Mouse (Mus musculus): ENCODE measurements around the gene Lims1. TPM values are rescaled to one million over a fixed set of nuclear protein-coding genes. Genes with fewer than 3 reads are reported as not detected.
A peak's percentile ranks its signal among the peaks of the same experiment; 100 is the strongest.

Lims1 gene
- total RNA-seq, 2 experiments from 2014 or later: 34.3 to 41.9 TPM

- no peak for DNase-seq
- intact Hi-C loops (cut with DNase I): no loop called here
Measured at GRCm38 (mm10) chr10:58405949-58406305, 82.7 kb downstream of the Lims1 start.

- intact Hi-C loops (cut with DNase I): no loop called here
- DNase-seq: no peak
Measured at GRCm38 (mm10) chr10:58412331-58412730, 89.1 kb downstream of the Lims1 start.

- intact Hi-C loops (cut with DNase I): no loop called here
- DNase-seq: no peak
Measured at GRCm38 (mm10) chr10:58412852-58413251, 89.6 kb downstream of the Lims1 start.

- no peak for DNase-seq
- intact Hi-C loops (cut with DNase I): no loop called here
Measured at GRCm38 (mm10) chr10:58416702-58417101, 93.4 kb downstream of the Lims1 start.

GRCm38 (mm10) chr10:58418290-58418971 lies 95.2 kb downstream of the Lims1 start:
- intact Hi-C loops (cut with DNase I): no loop called here

GRCm38 (mm10) chr10:58427930-58428329 lies 104.7 kb downstream of the Lims1 start:
- DNase-seq: no peak
- intact Hi-C loops (cut with DNase I): no loop called here

More at GRCm38 (mm10) chr10:58418290-58418971, 95.2 kb downstream of the Lims1 start:
- no peak for DNase-seq

- DNase-seq: no peak
- intact Hi-C loops (cut with DNase I): loop anchor here (5.0 kb wide), 1 partner anchor 84 kb away; no protein-coding TSS in a partner anchor
Measured at GRCm38 (mm10) chr10:58445850-58446249, 122.6 kb downstream of the Lims1 start.

- intact Hi-C loops (cut with DNase I): loop anchor here (5.0 kb wide), 1 partner anchor 84 kb away; no protein-coding TSS in a partner anchor
- peak; percentile 96 to 97 for DNase-seq
Measured at GRCm38 (mm10) chr10:58446384-58447279, 123.4 kb downstream of the Lims1 start, which contains the start of gene Ranbp2. Ranbp2 (plus strand) TSS chr10:58446920.

- intact Hi-C loops (cut with DNase I): loop anchor here (5.0 kb wide), 1 partner anchor 85 kb away; no protein-coding TSS in a partner anchor
- DNase-seq: no peak
Measured at GRCm38 (mm10) chr10:58447280-58447781, 124.1 kb downstream of the Lims1 start.

GRCm38 (mm10) chr10:58451575-58451974 lies 128.3 kb downstream of the Lims1 start:
- intact Hi-C loops (cut with DNase I): loop anchor here (5.0 to 10.0 kb wide), 2 partner anchors 36 to 167 kb away; no protein-coding TSS in a partner anchor
- DNase-seq: no peak

- no peak for DNase-seq
- intact Hi-C loops (cut with DNase I): loop anchor here (5.0 to 10.0 kb wide), 2 partner anchors 35 to 167 kb away; no protein-coding TSS in a partner anchor
Measured at GRCm38 (mm10) chr10:58452185-58452584, 128.9 kb downstream of the Lims1 start.

- DNase-seq: no peak
- intact Hi-C loops (cut with DNase I): loop anchor here (10.0 kb wide), 1 partner anchor 175 kb away; no protein-coding TSS in a partner anchor
Measured at GRCm38 (mm10) chr10:58459896-58460295, 136.6 kb downstream of the Lims1 start.

Other genes with a start within 250 kb of the Lims1 start
- gene AW822073, start 98.5 kb upstream of the Lims1 start, total RNA-seq (2021): not detected
- not detected for gene Duxf3, start 90.8 kb upstream of the Lims1 start, total RNA-seq (2021)
- gene Gm4981, start 86.8 kb upstream of the Lims1 start, total RNA-seq (2021): not detected
- gene Gcc2, start 68.0 kb upstream of the Lims1 start, total RNA-seq (2021): 10 to 100 TPM; 15.1 to 24.0 TPM
- gene Ranbp2, start 123.5 kb downstream of the Lims1 start, total RNA-seq (2021): 10 to 100 TPM; 36.3 to 41.8 TPM
- under 1 TPM; 0.37 to 0.41 TPM for gene Ccdc138, start 174.5 kb downstream of the Lims1 start, total RNA-seq (2021)

Data from gastrocnemius, postnatal 36 days (tissue).